Mouse (Mus musculus) neural tube, embryonic 11.5 days (tissue): ENCODE measurements around the gene Plekhg4. TPM values are rescaled to one million over a fixed set of nuclear protein-coding genes. Genes with fewer than 3 reads are reported as not detected.

Experiments
- ATAC-seq: fragments of 200-750 bp; cut with Nextera tagmentation; 2 replicates; pipeline ENCODE4 v1.8.0; 2017; ENCODE audit warnings: moderate number of reproducible peaks, mild to moderate bottlenecking, moderate TSS enrichment, moderate library complexity; ENCODE audit not compliant: insufficient read depth, low FRiP score, low TSS enrichment
- DNase-seq: peaks from one replicate; pipeline ENCODE4 v3.0.0-alpha.2; 2015; ENCODE audit warnings: low spot score
- H3K27ac ChIP-seq: fragments of 300-500 bp; sonication (generic); 2 replicates; pipeline ENCODE4 v1.5.1; 2014; ENCODE audit warnings: low read depth, mild to moderate bottlenecking, low read length
- H3K27me3 ChIP-seq: fragments of 300-500 bp; sonication (generic); 2 replicates; pipeline ENCODE4 v1.6.1; 2014; ENCODE audit warnings: mild to moderate bottlenecking, low read length, mixed read lengths; ENCODE audit not compliant: control insufficient read depth, insufficient read depth
- H3K36me3 ChIP-seq: fragments of 300-500 bp; sonication (generic); 2 replicates; pipeline ENCODE4 v1.6.1; 2014; ENCODE audit warnings: mild to moderate bottlenecking, low read length, moderate library complexity, mixed read lengths; ENCODE audit not compliant: control insufficient read depth, insufficient read depth
- H3K4me1 ChIP-seq: fragments of 300-500 bp; sonication (generic); 2 replicates; pipeline ENCODE4 v1.6.1; 2014; ENCODE audit warnings: low read length, mixed read lengths; ENCODE audit not compliant: control insufficient read depth, insufficient read depth
- H3K4me2 ChIP-seq: fragments of 300-500 bp; sonication (generic); 2 replicates; pipeline ENCODE4 v1.6.1; 2014; ENCODE audit warnings: low read depth, mild to moderate bottlenecking, moderate library complexity
- H3K4me3 ChIP-seq: fragments of 300-500 bp; sonication (generic); 2 replicates; pipeline ENCODE4 v1.5.1; 2014; ENCODE audit warnings: low read depth, low read length
- H3K9ac ChIP-seq: fragments of 300-500 bp; sonication (generic); 2 replicates; pipeline ENCODE4 v1.6.1; 2014; ENCODE audit warnings: mild to moderate bottlenecking, low read length
- H3K9me3 ChIP-seq: fragments of 300-500 bp; sonication (generic); 2 replicates; pipeline ENCODE4 v1.6.1; 2016; ENCODE audit warnings: low read length; ENCODE audit not compliant: control insufficient read depth
- WGBS: fragments of 180-500 bp; shearing (Covaris S2); extraction: QIAGEN DNeasy Blood & Tissue Kit; methylation state at CpG from one replicate; pipeline ENCODE4 v1.1.7; 2014; 5-methylcytosine and 5-hydroxymethylcytosine counted together
- polyA plus RNA-seq: library from polyadenylated mRNA; unstranded; fragments of >200 nt; fragmentation: Nextera tagmentation; extraction: Ambion mirVana; gene quantifications from 2 replicates; pipeline ENCODE4 v1.2.1, GENCODE M21; 2014

Gene Plekhg4
- polyA plus RNA-seq, 1 experiment from 2014 or later = 0.54 TPM

- ATAC-seq = no peak
- Histone ChIP-seq H3K4me1 (no peaks in the 10 kb centered on the region), H3K27ac (no peak overlapping the region), H3K36me3 (no peaks in the 10 kb centered on the region), H3K4me2 (no peak overlapping the region), H3K9ac (no peak overlapping the region), H3K27me3 (no peaks in the 10 kb centered on the region), H3K4me3 (no peak overlapping the region), H3K9me3 (no peaks in the 10 kb centered on the region)
- no peak for DNase-seq
- WGBS = 83% methylated on average over 6 of the region's 6 CpGs
Observed at GRCm38 (mm10) chr8:105426878-105427277, 53.8 kb downstream of the Plekhg4 start.

DNA sequence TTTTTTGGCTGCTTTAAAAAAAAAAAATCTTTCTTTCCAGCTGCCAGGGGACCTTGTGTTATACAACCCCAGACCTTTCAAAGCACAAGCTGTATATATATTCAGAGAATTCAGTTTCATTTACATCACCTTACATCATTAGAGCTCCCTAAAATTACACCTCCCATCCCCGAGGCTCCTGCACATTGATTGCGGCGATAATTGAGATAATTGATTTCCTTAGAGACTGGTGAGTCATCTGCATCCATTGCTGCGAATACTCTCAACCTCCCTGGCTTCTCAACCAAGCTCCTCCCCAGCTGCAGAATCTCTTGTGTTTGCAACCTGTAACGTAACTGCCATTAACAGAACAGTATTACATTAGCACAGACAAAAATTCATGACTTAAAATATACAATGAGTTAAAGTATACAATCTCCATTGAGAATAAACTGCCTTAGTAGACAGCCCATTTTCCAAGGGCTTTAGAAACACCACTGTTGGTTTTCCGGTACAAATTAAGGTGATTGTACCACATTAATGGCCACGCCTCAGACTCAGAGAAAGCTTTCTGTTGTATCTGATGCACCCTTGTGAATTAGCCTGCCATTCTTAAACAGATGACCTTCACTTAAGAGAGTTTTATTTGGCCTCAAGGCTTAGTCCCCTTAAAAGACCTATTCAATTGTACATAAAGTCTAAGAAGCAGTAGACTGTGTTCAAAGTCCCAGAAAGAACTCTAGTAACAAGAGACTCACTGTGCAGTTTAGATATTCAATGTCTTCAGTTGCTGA, 58.9 kb downstream of the Plekhg4 start:
- Histone ChIP-seq H3K4me1 (no peaks in the 10 kb centered on the region), H3K9me3 (no peaks in the 10 kb centered on the region), H3K27ac (no peak overlapping the region), H3K4me2 (no peak overlapping the region), H3K4me3 (no peak overlapping the region), H3K36me3 (no peaks in the 10 kb centered on the region), H3K9ac (no peak overlapping the region), H3K27me3 (no peaks in the 10 kb centered on the region)
- WGBS = 49% methylated on average over 7 of the region's 7 CpGs
- DNase-seq (no peak), ATAC-seq (no peak)

Other genes starting within 250 kb of the Plekhg4 start
- gene Ces4a, start 241.5 kb upstream of the Plekhg4 start, polyA plus RNA-seq = not detected in 2 replicates
- 75.4 and 79.8 TPM in 2 replicates for gene Cbfb, start 202.6 kb upstream of the Plekhg4 start, polyA plus RNA-seq
- 28.9 and 31.5 TPM in 2 replicates for gene D230025D16Rik, start 148.1 kb upstream of the Plekhg4 start, polyA plus RNA-seq
- 3.5 and 3.6 TPM in 2 replicates for gene B3gnt9, start 118.1 kb upstream of the Plekhg4 start, polyA plus RNA-seq
- gene Tradd, start 108.7 kb upstream of the Plekhg4 start, polyA plus RNA-seq = 14.9 and 18.4 TPM in 2 replicates
- gene Fbxl8, start 108.6 kb upstream of the Plekhg4 start, polyA plus RNA-seq = 0.66 and 1.0 TPM in 2 replicates
- gene Hsf4, start 103.5 kb upstream of the Plekhg4 start, polyA plus RNA-seq = not detected in 2 replicates
- 2.7 and 3.5 TPM in 2 replicates for gene Nol3, start 97.1 kb upstream of the Plekhg4 start, polyA plus RNA-seq
- gene 4931428F04Rik, start 83.4 kb upstream of the Plekhg4 start, polyA plus RNA-seq = 46.1 and 50.8 TPM in 2 replicates
- 12.1 and 13.9 TPM in 2 replicates for gene Exoc3l, start 77.2 kb upstream of the Plekhg4 start, polyA plus RNA-seq
- 103 and 107 TPM in 2 replicates for gene E2f4, start 75.6 kb upstream of the Plekhg4 start, polyA plus RNA-seq
- gene Elmo3, start 67.7 kb upstream of the Plekhg4 start, polyA plus RNA-seq = 1.0 and 1.9 TPM in 2 replicates
- gene Lrrc29, start 47.0 kb upstream of the Plekhg4 start, polyA plus RNA-seq = 1.3 and 1.4 TPM in 2 replicates
- 111 TPM in 2 replicates for gene Tmem208, start 46.9 kb upstream of the Plekhg4 start, polyA plus RNA-seq
- 1.8 and 1.9 TPM in 2 replicates for gene Fhod1, start 25.3 kb upstream of the Plekhg4 start, polyA plus RNA-seq
- 4.1 TPM in 2 replicates for gene Slc9a5, start 24.4 kb upstream of the Plekhg4 start, polyA plus RNA-seq
- not detected in 2 replicates for gene Kctd19, start 40.2 kb downstream of the Plekhg4 start, polyA plus RNA-seq
- gene Lrrc36, start 40.3 kb downstream of the Plekhg4 start, polyA plus RNA-seq = 0.92 and 1.6 TPM in 2 replicates
- 218 and 229 TPM in 2 replicates for gene Tppp3, start 98.3 kb downstream of the Plekhg4 start, polyA plus RNA-seq
- gene Zdhhc1, start 123.6 kb downstream of the Plekhg4 start, polyA plus RNA-seq = 18.5 and 18.9 TPM in 2 replicates
- 22.5 and 23.9 TPM in 2 replicates for gene Hsd11b2, start 145.5 kb downstream of the Plekhg4 start, polyA plus RNA-seq
- 137 and 148 TPM in 2 replicates for gene Atp6v0d1, start 192.8 kb downstream of the Plekhg4 start, polyA plus RNA-seq
- gene Ripor1, start 232.0 kb downstream of the Plekhg4 start, polyA plus RNA-seq = 19.3 and 20.3 TPM in 2 replicates